Mouse (Mus musculus) CD4-positive, CD25-positive, alpha-beta regulatory T cell, adult 4 months (primary cell): ENCODE measurements around the gene Spata9. TPM values are rescaled to one million over a fixed set of nuclear protein-coding genes. Genes with fewer than 3 reads are reported as not detected.

Experiments used
- ATAC-seq: one replicate; pipeline ENCODE4 v1.8.0; 2017
- polyA plus RNA-seq, 2 experiments: library from polyadenylated mRNA; unstranded; fragments of 100-300 nt; shearing (Covaris generic); gene quantifications; one replicate each; pipeline ENCODE4 v1.2.1; 2017

Gene Spata9
- polyA plus RNA-seq, 2 experiments from 2014 or later = not detected

DNA sequence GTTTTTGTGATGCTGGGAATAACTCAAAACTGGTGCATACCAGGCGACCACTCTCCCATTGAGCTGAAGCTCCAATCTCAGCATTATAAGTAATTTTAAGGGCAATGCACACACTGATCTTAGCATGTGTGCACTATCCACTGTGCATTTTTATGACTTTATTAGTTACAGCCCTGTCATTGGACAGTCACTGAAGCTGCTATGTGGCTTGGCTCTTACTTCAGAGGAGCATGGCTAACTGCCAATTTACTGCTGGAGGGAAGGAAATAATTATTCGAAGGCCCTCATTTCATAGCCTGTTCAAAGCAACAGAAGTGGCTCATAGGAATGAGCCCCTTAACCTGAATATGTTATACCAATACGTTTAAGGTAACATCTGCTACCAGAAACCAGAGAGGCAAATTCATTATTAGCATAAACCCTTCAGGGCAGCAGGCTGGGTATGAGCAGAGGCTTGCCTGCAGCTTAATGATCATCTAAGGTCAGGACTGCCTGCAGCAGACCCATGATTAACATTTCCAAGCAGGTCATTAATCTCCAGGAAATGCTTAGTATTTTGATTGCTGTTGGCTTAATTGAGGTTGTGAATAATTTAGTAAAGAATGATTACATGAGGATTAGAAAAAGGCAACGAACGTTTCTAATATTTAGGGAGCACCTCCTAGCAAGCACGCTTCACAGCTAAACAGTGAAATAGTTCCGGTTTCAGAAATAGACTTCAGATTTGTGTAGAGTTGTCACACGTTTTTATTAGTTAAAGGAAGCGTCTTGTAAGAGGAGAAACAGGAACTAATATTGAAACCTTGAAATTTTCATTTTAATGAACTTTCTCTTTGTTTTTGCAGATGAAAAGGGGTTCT is 25.4 kb downstream of the Spata9 start:
- peak; percentile 57 for ATAC-seq

GRCm38 (mm10) chr13:76003272-76003671 is 36.3 kb downstream of the Spata9 start:
- no peak for ATAC-seq

GRCm38 (mm10) chr13:76014511-76014910 is 47.6 kb downstream of the Spata9 start:
- ATAC-seq = no peak

DNA sequence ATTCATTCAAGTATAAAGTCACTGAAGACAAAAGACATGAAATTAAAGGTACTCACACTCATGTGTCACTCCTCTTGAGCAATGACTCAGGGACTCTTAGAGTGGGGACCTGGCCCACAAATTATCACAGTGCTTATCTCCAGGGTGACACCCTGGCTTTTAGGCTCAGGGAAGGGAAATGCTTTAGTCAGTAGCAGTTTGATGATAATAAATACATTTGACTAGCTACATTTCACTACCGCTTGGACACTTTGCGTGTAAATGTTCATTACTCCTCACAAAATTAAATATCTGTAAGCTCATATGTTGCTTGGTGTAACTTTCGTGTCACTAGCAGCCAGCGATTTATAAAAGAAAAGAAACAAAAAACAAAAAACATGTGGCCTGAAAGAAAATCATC is 50.5 kb downstream of the Spata9 start:
- no peak for ATAC-seq

- ATAC-seq = peak; percentile 87
Observed at GRCm38 (mm10) chr13:76017974-76018843, 51.3 kb downstream of the Spata9 start, which contains the start of gene Rfesd. TSS of gene Rfesd (minus strand) at chr13:76018719.

GRCm38 (mm10) chr13:76018844-76019400 is 52.0 kb downstream of the Spata9 start:
- ATAC-seq = peak; percentile 38

GRCm38 (mm10) chr13:76021782-76022181 is 54.8 kb downstream of the Spata9 start:
- ATAC-seq = no peak

- no peak for ATAC-seq
Observed at GRCm38 (mm10) chr13:76024588-76024987, 57.6 kb downstream of the Spata9 start.

- no peak for ATAC-seq
Observed at GRCm38 (mm10) chr13:76042455-76042854, 75.5 kb downstream of the Spata9 start.

DNA sequence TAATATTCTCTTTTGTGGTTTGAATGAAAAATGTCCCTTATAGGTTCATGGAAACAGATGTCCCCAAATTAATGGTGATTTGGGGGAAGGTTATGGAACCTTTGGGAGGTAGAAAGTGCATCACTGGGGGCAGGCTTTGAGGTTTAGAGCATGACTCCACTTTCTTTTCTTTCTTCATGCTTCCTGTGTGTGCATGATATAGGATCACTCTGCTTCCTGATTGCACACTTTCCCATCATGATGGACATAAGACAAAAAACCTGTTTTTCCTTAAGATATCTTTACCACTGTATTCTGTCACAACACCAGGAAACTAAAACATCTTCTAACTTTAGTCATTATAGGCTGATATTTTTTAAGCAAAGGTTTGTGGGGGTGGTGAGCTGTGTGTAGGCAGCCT is 78.0 kb downstream of the Spata9 start:
- no peak for ATAC-seq

Other genes with a start within 250 kb of the Spata9 start
- 100 to 1,000 TPM; 240 to 300 TPM for gene Glrx, start 127.3 kb upstream of the Spata9 start, polyA plus RNA-seq
- under 1 TPM; 0.11 to 0.16 TPM for gene Rhobtb3, start 23.2 kb upstream of the Spata9 start, polyA plus RNA-seq
- 10 to 100 TPM; 34.3 to 37.4 TPM for gene Rfesd, start 51.6 kb downstream of the Spata9 start, polyA plus RNA-seq
- gene Gpr150, start 89.8 kb downstream of the Spata9 start, polyA plus RNA-seq = not detected
- gene Arsk, start 131.5 kb downstream of the Spata9 start, polyA plus RNA-seq = 1 to 10 TPM; 5.7 to 7.7 TPM
- gene Ttc37, start 131.6 kb downstream of the Spata9 start, polyA plus RNA-seq = 10 to 100 TPM; 11.9 to 16.8 TPM